Mouse (Mus musculus) MEL (cell line): ENCODE measurements at regions not wholly inside any gene's neighbourhood (a gene's known extent, or its start where the extent isn't known, plus 50 kb on each side); places are given as distances from the start of the nearest gene placed in this dataset.

Experiments
- DNase-seq: peaks from one replicate; pipeline ENCODE4 v3.0.0; 2011; ENCODE audit warnings: low read depth, low spot score
- H3K27ac ChIP-seq: 2 replicates; pipeline ENCODE4 v1.5.1; 2012; ENCODE audit warnings: low read depth, mild to moderate bottlenecking, control low read depth, low read length, moderate library complexity; ENCODE audit not compliant: control insufficient read depth
- H3K27me3 ChIP-seq, 2 experiments: fragments of 150-350 bp in 1 of 2; sonication (generic) in 1 of 2; 2 replicates each; pipeline ENCODE4 v1.6.1; 2012; ENCODE audit warnings: low read length in 2 of 2, mild to moderate bottlenecking in 2 of 2, improper control_type of control experiment in 1 of 2, moderate library complexity in 1 of 2; ENCODE audit not compliant: insufficient read depth in 2 of 2, control insufficient read depth in 1 of 2
- H3K36me3 ChIP-seq, 2 experiments: 2 replicates each; pipeline ENCODE4 v1.6.1; 2012 to 2014; ENCODE audit warnings: low read length in 2 of 2, improper control_type of control experiment in 1 of 2, inconsistent platforms in 1 of 2, mild to moderate bottlenecking in 1 of 2; ENCODE audit not compliant: insufficient read depth in 2 of 2, control insufficient read depth in 1 of 2
- H3K4me1 ChIP-seq, 2 experiments: fragments of 150-350 bp in 1 of 2; sonication (generic) in 1 of 2; 2 replicates each; pipeline ENCODE4 v1.6.1; 2012; ENCODE audit warnings: low read length in 2 of 2, improper control_type of control experiment in 1 of 2, mild to moderate bottlenecking in 1 of 2; ENCODE audit not compliant: insufficient read depth in 2 of 2, control insufficient read depth in 1 of 2
- H3K4me3 ChIP-seq, 2 experiments: fragments of 150-350 bp in 1 of 2; sonication (generic) in 1 of 2; 2 replicates each; pipeline ENCODE4 v1.5.1; 2012; ENCODE audit warnings: low read depth in 2 of 2, low read length in 2 of 2, mild to moderate bottlenecking in 2 of 2, moderate library complexity in 2 of 2, control low read depth in 1 of 2, improper control_type of control experiment in 1 of 2; ENCODE audit not compliant: control insufficient read depth in 1 of 2, insufficient read depth in 1 of 2
- H3K79me2 ChIP-seq: 2 replicates; pipeline ENCODE4 v1.6.1; 2012; ENCODE audit warnings: mild to moderate bottlenecking, low read length, moderate library complexity; ENCODE audit not compliant: control insufficient read depth, poor library complexity, insufficient read depth
- H3K9ac ChIP-seq: 2 replicates; pipeline ENCODE4 v1.6.1; 2012; ENCODE audit warnings: low read depth, mild to moderate bottlenecking, control low read depth, low read length, moderate library complexity; ENCODE audit not compliant: control insufficient read depth, poor library complexity, severe bottlenecking
- H3K9me3 ChIP-seq: fragments of 150-350 bp; sonication (generic); replicated peaks from 2 replicates; pipeline ENCODE4 v1.6.1; 2012; ENCODE audit warnings: mild to moderate bottlenecking, low read length, improper control_type of control experiment, moderate library complexity; ENCODE audit not compliant: insufficient read depth
- EP300 ChIP-seq, 2 experiments: IDR thresholded peaks; 2 replicates each; pipeline ENCODE4 v1.6.1; 2011; ENCODE audit warnings: improper control_type of control experiment in 2 of 2, low read length in 2 of 2, low read depth in 1 of 2, mild to moderate bottlenecking in 1 of 2
- MYB ChIP-seq: IDR thresholded peaks from 2 replicates; pipeline ENCODE4 v1.6.1; 2011; ENCODE audit warnings: mild to moderate bottlenecking, low read depth, low read length, improper control_type of control experiment
- NELFE ChIP-seq: IDR thresholded peaks from 2 replicates; pipeline ENCODE4 v1.6.1; 2011; ENCODE audit warnings: low read depth, low read length, improper control_type of control experiment
- POLR2AphosphoS5 ChIP-seq: IDR thresholded peaks from 2 replicates; pipeline ENCODE4 v1.6.1; 2012; ENCODE audit warnings: low read depth, borderline replicate concordance, mild to moderate bottlenecking, inconsistent platforms, low read length, moderate library complexity, mixed read lengths
- SIN3A ChIP-seq: IDR thresholded peaks from 2 replicates; pipeline ENCODE4 v1.6.1; 2012; ENCODE audit warnings: low read length, improper control_type of control experiment, inconsistent platforms
- SMC3 ChIP-seq: IDR thresholded peaks from 2 replicates; pipeline ENCODE4 v1.6.1; 2011; ENCODE audit warnings: low read depth, low read length, improper control_type of control experiment
- TAL1 ChIP-seq: IDR thresholded peaks from 2 replicates; pipeline ENCODE4 v1.6.1; 2012; ENCODE audit warnings: mild to moderate bottlenecking, inconsistent platforms, low read length, moderate library complexity, mixed read lengths
- TBP ChIP-seq: IDR thresholded peaks from 2 replicates; pipeline ENCODE4 v1.8.0; 2011; ENCODE audit warnings: low read depth, low read length, improper control_type of control experiment
- TCF12 ChIP-seq: IDR thresholded peaks from 2 replicates; pipeline ENCODE4 v1.6.1; 2014; ENCODE audit warnings: low read depth, mild to moderate bottlenecking, inconsistent platforms, low read length, improper control_type of control experiment, moderate library complexity
- ZMIZ1 ChIP-seq: IDR thresholded peaks from 2 replicates; pipeline ENCODE4 v1.6.1; 2012; ENCODE audit warnings: low read depth, mild to moderate bottlenecking, inconsistent platforms, low read length, improper control_type of control experiment, moderate library complexity
- ZNF384 ChIP-seq: IDR thresholded peaks from 2 replicates; pipeline ENCODE4 v1.6.1; 2012; ENCODE audit warnings: low read depth, mild to moderate bottlenecking, inconsistent platforms, low read length, improper control_type of control experiment

DNA sequence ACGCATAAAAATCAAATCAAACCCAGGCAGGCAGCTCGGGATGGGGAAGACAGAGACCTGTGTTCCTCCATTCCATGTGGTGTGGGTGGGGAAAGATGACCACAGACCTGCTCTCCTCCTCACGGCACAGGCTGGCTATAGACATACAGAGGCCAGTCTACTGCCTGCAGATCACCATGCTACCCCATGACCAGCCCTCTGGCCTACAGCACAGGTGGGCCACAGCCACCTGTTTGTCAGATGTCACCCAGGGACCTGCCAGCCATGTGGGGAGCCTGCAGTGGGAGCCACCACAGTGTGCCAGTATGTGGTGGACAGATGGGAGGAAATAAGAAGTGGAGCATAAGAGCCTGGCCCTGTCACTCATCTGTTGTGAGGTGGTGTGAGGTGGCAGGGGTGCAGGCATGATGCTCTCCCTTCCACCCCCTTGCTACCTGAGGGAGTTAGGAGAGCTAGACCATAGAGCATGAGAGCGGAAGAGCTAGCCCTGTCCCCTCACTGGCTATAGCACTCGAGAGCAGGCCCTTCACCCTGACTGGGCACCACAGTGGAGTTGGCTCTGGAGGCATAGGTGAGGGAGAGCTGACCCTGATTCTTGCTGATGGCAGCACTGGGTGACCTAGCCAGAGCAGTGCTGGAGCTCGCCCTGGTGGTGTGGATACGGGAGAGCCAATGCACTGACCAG is 76.6 kb downstream of the Ramp3 start:
- Histone ChIP-seq H3K36me3 (no peaks in the 10 kb centered on the region), H3K27me3 (no peaks in the 10 kb centered on the region), H3K4me3 (no peak overlapping the region), H3K79me2 (no peaks in the 10 kb centered on the region), H3K9ac (no peak overlapping the region), H3K27ac (no peak overlapping the region), H3K4me1 (no peaks in the 10 kb centered on the region), H3K9me3 (no peaks in the 10 kb centered on the region)
- TF ChIP-seq SIN3A (no peak), MYB (no peak), ZNF384 (no peak), ZMIZ1 (no peak), SMC3 (no peak), POLR2AphosphoS5 (no peak), NELFE (no peak)
- DNase-seq = no peak

DNA sequence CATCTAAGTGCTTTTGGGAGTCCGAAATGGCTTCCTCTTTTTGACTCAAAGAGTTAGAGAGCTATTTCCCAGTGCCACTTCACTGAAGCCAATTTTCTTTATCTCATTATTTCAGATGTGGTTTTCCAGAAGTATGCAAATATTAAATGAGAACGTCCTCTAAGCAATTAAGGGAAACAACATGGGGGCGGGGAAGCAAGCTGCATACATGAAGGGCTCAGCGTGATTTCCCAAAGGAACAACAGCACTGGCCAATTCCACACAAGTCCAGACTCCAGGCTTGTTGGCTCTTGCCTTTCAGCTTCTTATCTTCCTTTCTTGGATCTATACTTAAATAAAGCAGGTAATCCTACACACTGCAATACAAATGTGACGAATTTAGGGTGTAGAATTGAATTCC is 73.2 kb downstream of the Ramp3 start:
- no peak overlapping the region for H3K4me3 ChIP-seq
- no peak for TF ChIP-seq TBP
- TF ChIP-seq TAL1 = no peak
- TF ChIP-seq EP300 (IDR thresholded peaks at IDR 0.05; ENCODE audit: low read depth in 1 of 2, low read length in 2 of 2) = peak in 1 of 2 experiments; percentile 61; a peak in 1 of 4 replicates
- TF ChIP-seq TCF12 = 0 out of 2 replicates have a peak, but pooled peaks have one; percentile 30
- no peaks in the 10 kb centered on the region for H3K9me3 ChIP-seq
- no peaks in the 10 kb centered on the region for H3K79me2 ChIP-seq
- DNase-seq = peak; percentile 30
- H3K9ac ChIP-seq = no peak overlapping the region
- H3K27me3 ChIP-seq = no peaks in the 10 kb centered on the region
- no peaks in the 10 kb centered on the region for H3K4me1 ChIP-seq
- H3K36me3 ChIP-seq = no peaks in the 10 kb centered on the region
- H3K27ac ChIP-seq = no peak overlapping the region
